Comparison of ENCODE assay signal across 8 mouse cellular contexts in the genomic region with DNA sequence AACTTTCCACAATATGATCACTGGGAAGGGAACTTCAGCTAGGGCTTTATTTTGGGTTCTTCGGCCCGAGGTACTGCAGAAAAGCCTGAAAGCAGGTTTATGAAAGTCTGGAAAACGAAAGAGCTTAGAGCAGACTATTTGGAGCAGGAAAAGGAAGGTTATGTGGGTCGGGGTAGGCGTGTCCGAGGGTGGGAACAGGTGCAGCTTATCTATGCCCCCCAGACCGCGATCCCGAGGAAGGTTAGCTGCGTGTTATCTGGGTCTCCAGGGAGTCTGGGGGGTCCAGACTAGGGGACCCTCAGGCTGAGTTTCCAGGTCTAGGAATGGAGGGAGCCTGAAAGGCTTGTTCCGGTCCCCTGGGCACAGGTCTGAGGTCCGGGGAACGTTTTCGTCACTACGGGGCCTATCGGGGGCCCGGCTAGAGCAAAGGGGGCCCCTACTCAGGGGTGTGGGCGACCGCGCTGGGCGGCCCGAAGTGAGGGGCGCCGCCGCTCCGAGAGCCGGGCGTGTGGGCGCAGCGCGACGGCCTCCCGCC. TPM values are rescaled to one million over a fixed set of nuclear protein-coding genes. Genes with fewer than 3 reads are reported as not detected.
DNase-seq lines count a peak whose midpoint lies in the region; ATAC-seq and TF ChIP-seq lines count a peak whose summit lies in the region.

No protein-coding gene starts in this region.

- H3K27me3 ChIP-seq in MEL (ENCODE audit: control insufficient read depth in 1 of 2, insufficient read depth in 2 of 2, low read length in 2 of 2), result no peaks in the 10 kb centered on the region
- H3K27me3 ChIP-seq in splenic B cell, adult 2 months (ENCODE audit: control insufficient read depth, insufficient read depth, low read length, poor library complexity, severe bottlenecking), result no peaks in the 10 kb centered on the region

- peak; percentile 90 for TF ChIP-seq EP300 in MEL (IDR thresholded peaks at IDR 0.05; ENCODE audit: low read depth in 1 of 2, low read length in 2 of 2)

- H3K9me3 ChIP-seq in MEL (replicated peaks; ENCODE audit: insufficient read depth, low read length), result no peaks in the 10 kb centered on the region

- peaks cover 9 to 34% of the 10 kb centered on the region in 2 experiments for H3K36me3 ChIP-seq in MEL (ENCODE audit: control insufficient read depth in 1 of 2, insufficient read depth in 2 of 2, low read length in 2 of 2)
- H3K36me3 ChIP-seq in splenic B cell, adult 2 months (ENCODE audit: control insufficient read depth, insufficient read depth, low read length, poor library complexity, severe bottlenecking), result no peaks in the 10 kb centered on the region; the same call in 1 of the 2 replicates

- peak; percentile 46 for DNase-seq in cerebellum, adult 11-12 months
- no peak for DNase-seq in cerebellum, adult 8-10 months
- peak; percentile 86 for DNase-seq in MEL (ENCODE audit: low read depth, low spot score)
- peak; percentile 32 for DNase-seq in lung, postnatal 10 days
- DNase-seq in splenic B cell, adult 2 months (ENCODE audit: low read depth, low spot score), result peak; percentile 26
- DNase-seq in right cerebral cortex, postnatal 10 days (ENCODE audit: low spot score in 2 of 2), result no peak

- peak; percentile 23 for ATAC-seq in inflammation-experienced regulatory T-cells, adult 6 months

- peak overlapping the region; percentile 98 for H3K9ac ChIP-seq in MEL (ENCODE audit: control insufficient read depth, low read depth, low read length, poor library complexity, severe bottlenecking)

- TF ChIP-seq POLR2A in MEL (IDR thresholded peaks at IDR 0.05; ENCODE audit: control insufficient read depth in 1 of 2, insufficient read depth in 1 of 2, low read depth in 1 of 2, low read length in 2 of 2, poor library complexity in 1 of 2), result peak in 1 of 2 experiments; percentile 40; a peak in 2 of 4 replicates
- no peak for TF ChIP-seq POLR2A in embryonic fibroblast, embryonic 13.5 days (IDR thresholded peaks at IDR 0.05; ENCODE audit: low read depth, low read length)

- H3K27ac ChIP-seq in MEL (ENCODE audit: control insufficient read depth, low read depth, low read length), result peak overlapping the region; percentile 94
- peak overlapping the region; percentile 55 for H3K27ac ChIP-seq in embryonic fibroblast, embryonic 13.5 days (ENCODE audit: insufficient read depth, low read length)

- peaks cover 14 to 18% of the 10 kb centered on the region in 2 experiments for H3K4me1 ChIP-seq in MEL (ENCODE audit: control insufficient read depth in 1 of 2, insufficient read depth in 2 of 2, low read length in 2 of 2)
- peaks cover 15% of the 10 kb centered on the region for H3K4me1 ChIP-seq in embryonic fibroblast, embryonic 13.5 days (ENCODE audit: control insufficient read depth, insufficient read depth, low read length)

- no peak for TF ChIP-seq RAD21 in MEL (IDR thresholded peaks at IDR 0.05; ENCODE audit: low read depth, low read length)

- TF ChIP-seq CTCF in MEL (IDR thresholded peaks at IDR 0.05 in 2 of 3, conservative IDR thresholded peaks at IDR 0.05 in 1 of 3; ENCODE audit: control insufficient read depth in 1 of 3, insufficient read depth in 1 of 3, low read depth in 2 of 3, low read length in 3 of 3, poor library complexity in 1 of 3, severe bottlenecking in 1 of 3), result no peak
- TF ChIP-seq CTCF in embryonic fibroblast, embryonic 13.5 days (IDR thresholded peaks at IDR 0.05; ENCODE audit: borderline replicate concordance, insufficient read depth, low read length), result no peak

- peaks cover 50% of the 10 kb centered on the region for H3K79me2 ChIP-seq in MEL (ENCODE audit: control insufficient read depth, insufficient read depth, low read length, poor library complexity)

- H3K4me3 ChIP-seq in MEL (ENCODE audit: control insufficient read depth in 1 of 2, insufficient read depth in 1 of 2, low read depth in 2 of 2, low read length in 2 of 2), result peak overlapping the region; percentile 93 to 98
- H3K4me3 ChIP-seq in embryonic fibroblast, embryonic 13.5 days (ENCODE audit: insufficient read depth, low read length), result peak overlapping the region; percentile 89

TF ChIP-seq in MEL, 35 proteins besides CTCF, POLR2A, EP300 and RAD21 (continues in another document):
- TF ChIP-seq SMC3 (IDR thresholded peaks at IDR 0.05; ENCODE audit: low read depth, low read length), result 0 out of 2 replicates have a peak, but pooled peaks have one; percentile 7
- peak; percentile 97 for TF ChIP-seq TCF12 (IDR thresholded peaks at IDR 0.05; ENCODE audit: low read depth, low read length)
- TF ChIP-seq NELFE (IDR thresholded peaks at IDR 0.05; ENCODE audit: low read depth, low read length), result peak; percentile 52
- TF ChIP-seq MAFK (IDR thresholded peaks at IDR 0.05; ENCODE audit: borderline replicate concordance, low read depth, low read length), result no peak; the same call in 1 of the 2 replicates
- TF ChIP-seq JUND (IDR thresholded peaks at IDR 0.05; ENCODE audit: low read depth, low read length), result no peak
- TF ChIP-seq TAL1 (IDR thresholded peaks at IDR 0.05; ENCODE audit: low read length), result peak; percentile 95
- no peak for TF ChIP-seq USF2 (IDR thresholded peaks at IDR 0.05; ENCODE audit: borderline replicate concordance in 1 of 2, insufficient read depth in 1 of 2, low read depth in 1 of 2, low read length in 2 of 2)
- no peak for TF ChIP-seq ZKSCAN1 (IDR thresholded peaks at IDR 0.05; ENCODE audit: low read depth, low read length)
- 0 out of 2 replicates have a peak, but pooled peaks have one; percentile 45 for TF ChIP-seq CHD1 (IDR thresholded peaks at IDR 0.05; ENCODE audit: low read depth, low read length)
- TF ChIP-seq KAT2A (conservative IDR thresholded peaks at IDR 0.05; ENCODE audit: low read depth, low read length), result peak; percentile 40; the same call in 1 of the 2 replicates
- TF ChIP-seq UBTF (IDR thresholded peaks at IDR 0.05; ENCODE audit: borderline replicate concordance, insufficient read depth, low read depth, low read length), result no peak
- peak; percentile 79; the same call in 1 of the 2 replicates for TF ChIP-seq MAZ (IDR thresholded peaks at IDR 0.05; ENCODE audit: low read depth, low read length)
- TF ChIP-seq ETS1 (IDR thresholded peaks at IDR 0.05; ENCODE audit: low read depth, low read length), result peak; percentile 87
- peak; percentile 60 for TF ChIP-seq MAX (IDR thresholded peaks at IDR 0.05; ENCODE audit: low read length)
- TF ChIP-seq POLR2AphosphoS2 (IDR thresholded peaks at IDR 0.05; ENCODE audit: low read length), result peak; percentile 63
- 0 out of 2 replicates have a peak, but pooled peaks have one; percentile 19 for TF ChIP-seq ELF1 (IDR thresholded peaks at IDR 0.05; ENCODE audit: low read depth, low read length)
- TF ChIP-seq MYB (IDR thresholded peaks at IDR 0.05; ENCODE audit: low read depth, low read length), result peak; percentile 41; the same call in 1 of the 2 replicates
- no peak for TF ChIP-seq E2F4 (IDR thresholded peaks at IDR 0.05; ENCODE audit: borderline replicate concordance, low read depth, low read length)
- TF ChIP-seq GABPA (IDR thresholded peaks at IDR 0.05; ENCODE audit: low read depth, low read length), result no peak
- TF ChIP-seq NRF1 (IDR thresholded peaks at IDR 0.05; ENCODE audit: insufficient read depth, low read depth, low read length, poor library complexity, severe bottlenecking), result 0 out of 2 replicates have a peak, but pooled peaks have one; percentile 15
- no peak for TF ChIP-seq HCFC1 (IDR thresholded peaks at IDR 0.05; ENCODE audit: low read depth, low read length)
- peak; percentile 42; the same call in 1 of the 2 replicates for TF ChIP-seq ZMIZ1 (IDR thresholded peaks at IDR 0.05; ENCODE audit: low read depth, low read length)
- peak; percentile 81 for TF ChIP-seq RCOR1 (IDR thresholded peaks at IDR 0.05; ENCODE audit: low read depth, low read length)
- 0 out of 2 replicates have a peak, but pooled peaks have one; percentile 44 for TF ChIP-seq MEF2A (IDR thresholded peaks at IDR 0.05; ENCODE audit: extremely low read depth, insufficient replicate concordance, low read depth, low read length, poor library complexity, severe bottlenecking)
- TF ChIP-seq BHLHE40 (IDR thresholded peaks at IDR 0.05; ENCODE audit: borderline replicate concordance, low read depth, low read length), result peak; percentile 64; the same call in 1 of the 2 replicates
- 0 out of 2 replicates have a peak, but pooled peaks have one; percentile 24 for TF ChIP-seq ZNF384 (IDR thresholded peaks at IDR 0.05; ENCODE audit: low read depth, low read length)

RNA-seq across cellular contexts. Expression of a gene that starts 0.5 kb away (rescaled TPM):
- total RNA-seq in MEL (2012; rRNA removed), result 5.9 and 6.0 TPM in 2 replicates
- 10 to 100 TPM in 1 of 2 experiments, not detected in 1; 34.4 TPM for polyA plus RNA-seq in MEL (2012; ENCODE audit: insufficient read depth in 1 of 2, insufficient read length in 2 of 2, low read depth in 1 of 2, low replicate concordance in 2 of 2, missing spikeins in 1 of 2)
- 14.0 and 15.3 TPM in 2 replicates for polyA plus RNA-seq in embryonic fibroblast, embryonic 13.5 days (2011; ENCODE audit: insufficient read length, low read depth, missing spikeins)
- 10 to 100 TPM; 18.9 to 24.1 (median 21.5) TPM for polyA plus RNA-seq in inflammation-experienced regulatory T-cells, adult 6 months (2017; shearing (Covaris generic))

RNA-seq across cellular contexts. Expression of a gene that starts 0.6 kb away (rescaled TPM):
- 20.2 and 20.5 TPM in 2 replicates for total RNA-seq in MEL (2012; rRNA removed)
- 10 to 100 TPM in 1 of 2 experiments, not detected in 1; 28.7 TPM for polyA plus RNA-seq in MEL (2012; ENCODE audit: insufficient read depth in 1 of 2, insufficient read length in 2 of 2, low read depth in 1 of 2, low replicate concordance in 2 of 2, missing spikeins in 1 of 2)
- 45.7 and 49.7 TPM in 2 replicates for polyA plus RNA-seq in embryonic fibroblast, embryonic 13.5 days (2011; ENCODE audit: insufficient read length, low read depth, missing spikeins)
- polyA plus RNA-seq in inflammation-experienced regulatory T-cells, adult 6 months (2017; shearing (Covaris generic)), result 10 to 100 TPM in 1 of 3 experiments, 1 to 10 TPM in 2; 6.2 to 13.5 (median 9.4) TPM

RNA-seq across cellular contexts. Expression of a gene that starts 15.5 kb away (rescaled TPM):
- total RNA-seq in MEL (2012; rRNA removed), result 4.0 and 4.3 TPM in 2 replicates
- polyA plus RNA-seq in MEL (2012; ENCODE audit: insufficient read depth in 1 of 2, insufficient read length in 2 of 2, low read depth in 1 of 2, low replicate concordance in 2 of 2, missing spikeins in 1 of 2), result 10 to 100 TPM in 1 of 2 experiments, 1 to 10 TPM in 1; 9.8 to 47.3 TPM
- polyA plus RNA-seq in embryonic fibroblast, embryonic 13.5 days (2011; ENCODE audit: insufficient read length, low read depth, missing spikeins), result 4.7 and 5.3 TPM in 2 replicates
- 10 to 100 TPM; 23.3 to 25.2 (median 25.1) TPM for polyA plus RNA-seq in inflammation-experienced regulatory T-cells, adult 6 months (2017; shearing (Covaris generic))

RNA-seq across cellular contexts. Expression of a gene that starts 50.4 kb away (rescaled TPM):
- 10.0 and 11.0 TPM in 2 replicates for total RNA-seq in MEL (2012; rRNA removed)
- 10 to 100 TPM; 17.9 to 34.2 TPM for polyA plus RNA-seq in MEL (2012; ENCODE audit: insufficient read depth in 1 of 2, insufficient read length in 2 of 2, low read depth in 1 of 2, low replicate concordance in 2 of 2, missing spikeins in 1 of 2)
- polyA plus RNA-seq in embryonic fibroblast, embryonic 13.5 days (2011; ENCODE audit: insufficient read length, low read depth, missing spikeins), result 20.3 and 21.9 TPM in 2 replicates
- polyA plus RNA-seq in inflammation-experienced regulatory T-cells, adult 6 months (2017; shearing (Covaris generic)), result 10 to 100 TPM in 2 of 3 experiments, 1 to 10 TPM in 1; 8.5 to 13.3 (median 11.6) TPM

Comparison
In these comparisons a context has a peak if more than half of its experiments do, and no peak if none do; other contexts are left out.
1. DNase-seq: peak in cerebellum, adult 11-12 months (single experiment), MEL (single experiment), lung, postnatal 10 days (single experiment) and splenic B cell, adult 2 months (single experiment); none in cerebellum, adult 8-10 months (single experiment) and right cerebral cortex, postnatal 10 days (0 of 2).